Mouse (Mus musculus): ENCODE results near the gene Taf1a.
"Not testable (repeated sequence)": the region's sequence is repeated elsewhere in the genome, so short reads cannot be mapped to it uniquely, and the experiment has no call there.

The Taf1a gene

DNA sequence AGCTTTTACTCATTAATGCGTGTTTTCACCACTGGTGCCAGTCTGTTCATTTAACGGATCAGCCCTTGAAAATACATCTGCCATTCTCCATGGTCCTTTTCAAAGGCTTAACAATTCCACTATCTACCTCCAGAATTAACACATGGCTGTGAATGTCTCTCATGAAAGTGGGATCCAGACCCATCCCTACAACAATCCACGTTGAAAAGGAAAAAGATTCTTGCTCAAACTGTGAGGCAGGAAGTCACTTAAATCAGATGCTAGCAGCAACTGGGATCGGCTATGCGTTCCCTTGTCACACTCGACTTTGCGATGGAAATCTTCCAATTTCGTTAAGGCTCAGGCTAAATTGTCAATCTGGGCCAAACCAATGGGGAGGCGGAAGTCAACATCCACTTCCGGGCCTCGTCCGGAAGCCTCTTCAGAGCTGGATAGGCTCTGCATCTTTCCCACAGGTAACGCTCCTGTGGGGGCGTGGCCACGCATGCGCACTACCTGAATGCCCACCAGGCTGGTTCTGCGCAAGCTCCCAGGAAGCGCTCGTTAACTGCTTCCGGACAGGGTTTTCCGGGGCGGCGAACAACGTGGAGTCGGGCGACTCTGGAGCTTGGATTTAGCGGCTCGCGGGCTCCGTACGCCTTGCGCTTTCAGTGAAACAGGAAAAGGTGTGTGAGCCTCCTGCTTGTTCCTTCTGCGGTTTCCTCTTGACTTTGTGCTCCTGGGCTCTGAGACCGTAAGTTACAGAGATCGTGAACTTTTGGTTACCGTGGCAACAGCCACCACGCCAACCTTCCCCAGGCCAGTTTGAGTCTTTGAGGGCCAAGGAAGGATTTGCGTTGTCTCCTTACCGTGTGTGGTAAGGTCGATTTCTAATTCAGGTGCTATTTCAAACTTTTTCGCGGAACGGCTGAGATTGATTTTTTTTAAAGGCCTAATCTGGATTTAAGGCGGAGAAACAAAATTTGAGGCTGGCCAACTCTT is at the start of gene Taf1a:
Gene Taf1a, plus strand, starts transcription at position 556 of the 981 bp plus-strand sequence.
- peak; percentile 97 for DNase-seq (ENCODE audit: low read depth)

DNA sequence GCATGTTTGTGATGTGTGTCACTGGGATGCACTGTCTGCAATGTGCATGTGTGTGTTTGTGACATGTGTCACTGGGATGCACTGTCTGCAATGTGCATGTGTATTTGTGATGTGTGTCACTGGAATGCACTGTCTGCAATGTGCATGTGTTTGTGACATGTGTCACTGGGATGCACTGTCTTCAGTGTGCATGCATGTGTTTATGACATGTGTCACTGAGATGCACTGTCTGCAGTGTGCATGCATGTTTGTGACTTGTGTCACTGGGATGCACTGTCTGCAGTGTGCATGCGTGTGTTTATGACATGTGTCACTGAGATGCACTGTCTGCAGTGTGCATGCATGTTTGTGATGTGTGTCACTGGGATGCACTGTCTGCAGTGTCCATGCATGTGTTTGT is 45.9 kb upstream of the Taf1a start:
- DNase-seq (ENCODE audit: low read depth), result not testable (repeated sequence)

GRCm38 (mm10) chr1:183344886-183345816 is 43.6 kb upstream of the Taf1a start:
- peak; percentile 95 for DNase-seq (ENCODE audit: low read depth)

GRCm38 (mm10) chr1:183345817-183346195 is 43.0 kb upstream of the Taf1a start:
- DNase-seq (ENCODE audit: low read depth), result no peak

DNA sequence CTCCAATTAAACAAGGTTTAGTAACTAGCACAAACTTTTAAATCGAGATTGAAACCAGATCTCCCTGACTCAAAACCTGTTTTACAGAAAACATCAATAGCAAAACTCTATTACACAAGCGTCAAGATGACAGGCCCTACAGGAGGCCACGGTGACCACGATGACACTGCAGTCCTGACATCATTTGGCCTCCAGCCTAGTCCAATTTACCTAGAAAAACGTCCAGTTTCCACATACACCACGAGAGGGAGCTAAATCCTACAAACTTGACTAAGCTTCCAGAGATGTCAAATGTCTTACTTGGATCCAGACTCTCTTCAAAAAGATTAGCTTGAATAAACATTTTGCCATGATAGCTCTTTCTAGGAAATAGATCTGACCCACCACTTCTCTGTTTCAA is 38.9 kb upstream of the Taf1a start:
- DNase-seq (ENCODE audit: low read depth), result peak; percentile 83

DNA sequence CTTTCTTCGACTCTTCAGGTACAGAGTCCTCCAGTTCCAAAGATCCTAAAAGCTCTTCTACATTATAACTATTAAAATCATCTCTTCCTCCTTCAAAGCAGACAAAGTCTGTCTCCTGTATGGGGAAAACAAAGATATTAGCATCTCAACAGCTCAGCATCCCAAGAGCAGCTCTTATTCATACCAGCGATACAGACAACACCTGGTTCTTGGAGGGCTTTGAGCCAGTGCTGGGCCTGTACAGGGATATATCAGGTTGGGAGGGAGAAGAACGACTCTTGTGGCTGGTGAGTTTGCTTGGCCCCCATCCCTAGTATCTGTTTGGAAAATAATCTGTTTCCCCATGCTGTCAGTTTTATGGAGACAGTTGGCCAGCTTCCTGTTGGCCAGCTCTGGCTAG is 29.9 kb upstream of the Taf1a start:
- no peak for DNase-seq (ENCODE audit: low read depth)

DNA sequence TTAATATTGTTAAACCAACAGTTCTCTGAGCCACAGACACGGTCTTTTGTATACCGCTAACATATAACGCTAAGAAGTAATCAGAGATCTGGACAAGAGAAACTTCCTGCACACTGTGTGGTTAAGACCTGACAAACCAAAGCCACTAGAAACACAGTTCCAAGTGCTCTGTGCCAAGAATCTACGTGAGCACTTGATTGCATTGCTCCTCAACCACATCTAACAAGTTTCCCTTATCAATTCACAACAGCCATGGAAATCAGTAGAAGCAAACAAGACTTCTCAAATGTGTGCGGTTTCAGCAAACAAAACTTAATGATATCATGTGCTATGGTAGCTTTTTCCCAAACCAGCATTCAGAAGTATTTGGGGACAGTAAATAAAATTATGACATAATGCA is 26.5 kb upstream of the Taf1a start:
- no peak for DNase-seq (ENCODE audit: low read depth)

- DNase-seq (ENCODE audit: low read depth), result no peak
Measured at GRCm38 (mm10) chr1:183362729-183363576, 25.8 kb upstream of the Taf1a start.

- no peak for DNase-seq (ENCODE audit: low read depth)
Measured at GRCm38 (mm10) chr1:183363577-183363867, 25.3 kb upstream of the Taf1a start.

DNA sequence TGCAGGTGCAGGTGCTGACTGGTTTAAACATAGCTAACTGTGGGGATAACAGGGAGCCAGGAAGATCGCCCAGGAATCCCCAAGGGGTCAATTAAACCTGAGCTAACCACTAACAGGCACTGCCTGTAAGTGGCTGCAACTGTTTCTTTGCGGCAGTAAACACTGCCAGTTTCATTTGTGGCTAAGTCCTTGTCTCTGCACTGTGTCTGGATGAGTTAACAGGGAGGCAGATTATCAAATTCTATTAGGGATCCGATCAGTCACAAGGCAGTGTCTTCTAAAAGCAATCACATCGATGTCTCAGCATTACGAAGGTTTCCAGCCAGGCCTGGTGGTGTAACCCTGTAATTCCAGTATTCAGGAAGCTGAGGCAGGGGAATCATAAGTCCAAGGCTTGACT is 22.4 kb upstream of the Taf1a start:
- DNase-seq (ENCODE audit: low read depth), result no peak

DNA sequence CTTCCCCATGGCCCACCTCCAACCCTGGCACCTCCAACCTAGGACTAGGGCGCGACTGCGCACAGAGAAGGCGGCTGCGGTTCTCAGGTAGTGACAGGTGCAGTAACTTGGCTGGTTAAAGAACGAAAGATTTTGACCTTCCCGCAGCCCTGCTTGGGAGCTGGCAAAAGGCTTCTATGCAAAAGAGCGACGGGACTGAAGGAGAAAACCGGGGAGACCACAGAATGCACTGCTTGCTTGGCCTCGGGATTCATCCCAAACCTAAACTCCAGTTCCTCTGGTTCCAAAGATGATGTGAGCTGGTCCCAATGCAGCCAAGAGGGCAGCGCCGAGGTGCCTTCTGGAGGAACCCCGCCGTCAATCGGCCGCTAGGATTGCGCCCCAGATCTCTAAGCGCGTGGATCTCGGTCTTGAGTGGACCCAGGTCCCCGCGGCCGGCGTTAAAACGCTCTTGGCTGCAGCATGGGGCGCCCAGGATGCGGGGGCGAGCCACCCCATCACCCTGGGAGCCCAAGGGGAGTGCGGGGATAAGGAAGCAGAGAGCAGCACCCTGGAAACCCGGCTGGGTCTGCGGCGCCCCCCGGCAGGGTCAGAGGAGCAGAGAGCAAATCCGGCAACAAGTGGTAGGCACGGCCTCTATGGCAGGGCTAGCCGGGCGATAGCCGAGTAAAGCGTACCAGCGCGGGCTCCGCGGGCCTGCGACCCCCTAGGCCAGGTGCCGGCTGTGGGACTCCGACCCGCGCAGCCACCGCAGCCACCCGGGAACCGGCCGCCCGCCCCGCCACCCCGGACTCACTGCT is 20.0 kb upstream of the Taf1a start:
- peak; percentile 61 for DNase-seq (ENCODE audit: low read depth)

DNA sequence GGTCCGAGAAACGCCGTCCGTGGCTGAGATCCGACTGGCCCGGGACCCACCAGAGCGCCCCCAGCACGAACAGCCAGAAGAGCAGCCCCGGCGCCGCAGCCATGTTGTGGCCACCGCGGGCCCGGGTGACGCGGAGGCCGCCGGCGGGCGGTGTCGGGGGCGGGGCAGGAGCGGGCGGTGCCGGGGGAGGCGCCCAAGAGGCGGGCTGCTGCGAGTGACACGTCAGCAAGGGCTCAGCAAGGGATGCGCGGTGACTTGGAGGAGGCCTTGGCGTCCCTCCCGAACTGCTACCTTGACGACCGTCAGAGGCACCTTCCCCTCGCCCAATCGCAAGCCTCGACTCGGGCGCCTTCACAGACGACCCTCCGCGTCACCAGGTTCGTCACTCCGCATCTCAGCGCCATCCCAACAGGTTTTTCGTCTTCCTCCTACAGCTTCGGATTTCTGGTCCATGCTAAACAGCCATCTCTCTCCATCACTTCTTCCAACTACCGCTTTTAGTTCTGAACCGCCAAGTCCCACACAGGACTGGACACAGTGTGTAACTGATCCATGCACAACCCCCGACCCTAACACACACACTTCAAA is 19.3 kb upstream of the Taf1a start, which contains the start of gene Mia3:
Gene Mia3, minus strand, starts transcription at position 127 of the 588 bp plus-strand sequence.
- DNase-seq (ENCODE audit: low read depth), result peak; percentile 96

DNA sequence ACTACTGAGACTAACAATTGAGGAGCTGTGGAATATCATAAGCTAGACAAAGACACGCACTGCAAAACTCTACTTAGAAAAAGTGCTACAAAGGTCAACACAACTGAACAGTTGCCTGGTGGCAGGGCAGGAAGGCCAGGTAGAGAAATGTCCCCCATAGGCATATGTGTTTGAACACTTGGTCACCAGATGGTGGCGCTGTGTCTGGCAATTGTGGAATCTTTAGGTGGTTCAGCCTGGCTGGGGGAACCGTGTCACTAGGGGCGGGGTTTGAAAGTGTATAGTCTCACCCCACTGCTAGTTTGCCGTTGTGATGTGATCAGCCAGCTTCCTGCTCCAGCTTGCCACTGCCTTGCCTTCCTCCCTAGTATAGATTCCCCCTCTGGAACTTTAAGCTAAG is 14.1 kb upstream of the Taf1a start:
- no peak for DNase-seq (ENCODE audit: low read depth)

DNA sequence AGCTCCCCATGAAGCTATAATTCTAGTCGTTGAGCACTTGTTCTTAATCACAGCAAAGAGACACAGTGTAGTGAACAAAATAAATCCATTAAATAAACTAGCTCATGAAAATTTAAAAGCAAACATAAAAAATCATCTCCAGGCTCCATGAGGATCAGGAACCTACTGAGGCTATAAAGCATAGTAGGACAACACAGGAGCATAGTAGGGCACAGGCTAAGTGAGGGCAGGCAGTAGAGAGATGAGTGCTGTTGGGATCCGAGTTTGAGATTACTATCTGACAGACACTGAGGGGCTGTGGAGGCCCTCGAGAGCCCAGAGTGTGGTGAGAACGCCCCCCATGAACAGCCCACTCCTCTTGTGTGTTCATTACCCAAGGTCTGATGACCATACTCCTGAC is 11.7 kb upstream of the Taf1a start:
- DNase-seq (ENCODE audit: low read depth), result no peak

- no peak for DNase-seq (ENCODE audit: low read depth)
Measured at GRCm38 (mm10) chr1:183378321-183378941, 10.3 kb upstream of the Taf1a start.

GRCm38 (mm10) chr1:183379376-183379775 is 9.4 kb upstream of the Taf1a start:
- DNase-seq (ENCODE audit: low read depth), result not testable (repeated sequence)

DNA sequence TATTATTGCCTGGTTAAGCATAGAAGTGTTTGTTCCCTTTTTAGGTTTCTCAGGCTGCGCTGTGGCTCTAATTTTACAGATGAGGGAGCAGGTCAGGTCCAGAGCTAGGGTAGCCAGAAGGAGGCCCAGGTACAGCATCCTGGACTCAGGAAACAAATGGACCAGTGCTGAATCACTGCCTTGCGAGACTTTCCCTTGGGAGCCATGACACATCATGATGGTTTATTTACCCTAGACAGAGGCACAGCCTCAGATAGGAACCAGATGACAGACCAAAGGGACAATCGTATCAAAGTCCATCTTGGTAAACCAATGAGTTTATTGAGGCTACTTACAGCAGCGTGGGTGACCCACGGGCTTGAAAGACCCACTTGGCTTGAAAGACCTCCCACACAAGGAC is 7.0 kb upstream of the Taf1a start:
- DNase-seq (ENCODE audit: low read depth), result no peak

DNA sequence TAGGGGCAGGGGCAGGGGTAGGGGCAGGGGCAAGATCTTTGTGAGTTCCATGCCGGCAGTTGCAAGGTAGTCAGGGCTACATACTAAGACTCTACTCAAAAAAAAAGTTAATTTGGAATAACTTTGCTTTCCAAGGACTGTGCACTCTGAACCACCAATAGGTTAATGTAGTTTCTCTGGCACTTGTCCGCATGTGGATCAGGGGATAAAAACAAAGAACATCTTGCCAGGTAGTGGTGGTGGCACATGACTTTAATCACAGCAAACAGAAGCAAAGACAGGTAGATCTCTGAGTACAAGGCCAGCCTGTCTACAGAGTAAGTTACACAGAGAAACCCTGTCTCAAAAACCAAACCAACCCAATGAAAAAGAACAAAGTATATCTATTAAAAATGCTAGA is 6.2 kb upstream of the Taf1a start:
- DNase-seq (ENCODE audit: low read depth), result no peak

DNA sequence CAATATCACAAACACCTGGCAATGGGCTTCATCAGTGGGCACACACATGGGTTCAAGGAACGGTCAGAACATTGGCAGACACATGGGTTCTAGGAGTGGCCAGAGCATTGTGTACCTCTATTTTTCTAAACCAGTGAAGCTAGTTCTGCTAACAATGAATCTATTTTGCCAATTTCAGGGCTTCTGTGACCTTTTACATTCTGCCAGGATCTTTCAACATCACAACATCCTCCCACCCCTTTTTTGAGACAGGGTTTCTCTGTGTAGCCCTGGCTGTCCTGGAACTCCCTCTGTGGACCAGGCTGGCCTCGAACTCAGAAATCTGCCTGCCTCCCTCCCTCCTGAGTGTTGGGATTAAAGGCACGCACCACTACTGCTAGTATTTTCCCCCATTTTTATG is 1.4 kb upstream of the Taf1a start:
- DNase-seq (ENCODE audit: low read depth), result not testable (repeated sequence)

DNA sequence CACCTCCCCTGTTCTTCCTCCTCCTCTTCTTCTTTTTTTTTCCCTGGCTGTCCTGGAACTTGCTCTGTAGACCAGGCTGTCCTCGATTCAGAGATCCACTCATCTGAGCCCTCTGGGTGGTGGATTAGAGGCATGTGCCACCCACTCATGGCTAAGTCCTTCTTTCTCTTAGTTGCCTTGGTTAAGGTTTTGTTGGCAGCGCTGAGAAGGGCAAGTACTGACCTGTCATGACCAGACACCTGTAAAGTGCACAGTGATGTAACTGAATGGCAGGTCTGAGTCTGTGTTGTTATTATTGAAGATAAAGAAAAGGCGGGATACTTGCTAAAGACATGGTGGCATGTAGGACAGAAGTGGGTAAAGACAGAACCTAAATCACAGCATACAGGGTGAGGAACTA is 14.6 kb downstream of the Taf1a start:
- DNase-seq (ENCODE audit: low read depth), result no peak

Measured in naive thymus-derived CD4-positive, alpha-beta T cell, adult 2 months (primary cell).